Mouse (Mus musculus) erythroblast, embryonic 14.5 days (primary cell): ENCODE results near the gene Tlx2.

Experiments used
- GATA1 ChIP-seq: IDR thresholded peaks from 2 replicates; pipeline ENCODE4 v1.6.1; 2012; ENCODE audit warnings: low read length, inconsistent platforms, mixed read lengths
- TAL1 ChIP-seq: IDR thresholded peaks from 3 replicates; pipeline ENCODE4 v1.6.1; 2012; ENCODE audit warnings: low read length, inconsistent platforms, mixed read lengths

DNA sequence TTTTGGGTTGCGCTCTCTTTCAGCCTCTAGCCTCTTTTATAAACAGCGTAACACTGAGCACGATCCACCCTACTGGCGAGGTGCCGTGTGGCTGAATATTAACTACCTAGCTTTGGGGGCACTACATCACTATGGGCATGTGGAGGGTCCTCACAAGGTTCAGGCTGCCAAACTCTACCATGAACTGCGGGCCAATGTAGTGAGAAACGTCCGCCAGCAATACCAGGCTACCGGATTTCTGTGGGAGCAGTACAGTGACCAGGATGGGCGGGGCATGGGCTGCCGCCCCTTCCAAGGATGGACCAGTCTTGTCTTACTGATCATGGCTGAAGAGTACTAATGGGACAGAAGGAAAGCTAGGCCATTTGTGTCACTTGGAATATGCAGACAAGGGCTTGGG lies 48.3 kb upstream of the Tlx2 start:
- TF ChIP-seq GATA1, result no peak
- TF ChIP-seq TAL1, result no peak
